Mouse (Mus musculus) spleen, postnatal 36 days (tissue): ENCODE results near the gene Sp8.

Experiments used
- DNase-seq, 2 experiments: peaks; one replicate each; pipeline ENCODE4 v3.0.0; 2022; ENCODE audit warnings: low spot score in 2 of 2, mixed read lengths in 1 of 2

Sp8 gene

GRCm38 (mm10) chr12:118846221-118846620 is at the start of gene Sp8:
TSS of gene Sp8 (plus strand) at chr12:118846329.
- DNase-seq, result no peak

DNA sequence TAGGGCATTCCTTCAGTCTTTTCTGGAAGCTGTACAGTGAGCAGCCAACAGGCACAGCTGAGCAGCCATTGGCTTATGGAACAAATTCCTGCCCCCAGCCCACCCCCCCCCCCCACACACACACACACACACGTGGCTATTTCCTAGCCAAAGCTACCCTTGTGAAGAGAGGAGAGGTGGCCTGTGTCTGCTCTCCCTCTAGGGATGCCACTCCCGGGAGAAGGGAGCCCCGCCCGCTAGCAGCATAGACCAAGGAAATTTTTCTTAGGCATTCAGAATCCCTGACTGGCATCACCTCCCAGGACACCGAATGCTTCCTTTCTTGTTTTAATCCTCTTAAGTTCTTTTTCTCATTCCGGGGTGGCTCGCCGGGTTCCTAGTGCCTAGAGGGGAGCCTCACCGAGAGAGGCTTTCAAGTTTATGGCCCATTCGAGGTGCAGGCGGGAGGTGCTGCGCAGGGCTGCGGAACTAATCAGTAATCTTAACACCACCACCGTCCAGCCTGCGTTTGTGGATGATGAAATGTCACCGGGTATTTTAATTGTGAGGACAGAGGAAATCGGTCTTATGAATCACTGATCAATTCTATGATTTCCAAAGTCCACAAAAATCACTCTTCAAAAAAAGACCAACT is 34.7 kb upstream of the Sp8 start:
- no peak for DNase-seq

- no peak for DNase-seq
Measured at GRCm38 (mm10) chr12:118814561-118814960, 31.6 kb upstream of the Sp8 start.

DNA sequence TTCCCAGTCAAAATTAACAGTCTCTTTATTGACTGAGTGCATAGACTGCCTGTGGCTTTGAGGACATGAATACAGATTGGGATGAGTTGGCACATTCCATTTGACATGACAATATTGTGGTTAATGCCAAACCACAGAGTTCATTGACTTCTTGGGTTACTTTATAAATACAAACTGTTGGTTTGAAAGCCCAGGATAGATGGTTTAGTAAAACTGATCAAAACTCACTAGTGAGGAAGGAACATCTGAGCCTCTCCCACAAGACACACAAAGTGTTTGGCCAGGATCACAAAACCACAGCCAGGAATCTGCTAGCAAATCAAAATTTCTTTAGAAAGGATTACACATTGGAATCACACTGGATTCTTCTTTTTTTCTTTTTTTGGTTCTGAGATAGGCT is 30.0 kb upstream of the Sp8 start:
- no peak for DNase-seq

GRCm38 (mm10) chr12:118829881-118830280 is 16.2 kb upstream of the Sp8 start:
- DNase-seq, result no peak

DNA sequence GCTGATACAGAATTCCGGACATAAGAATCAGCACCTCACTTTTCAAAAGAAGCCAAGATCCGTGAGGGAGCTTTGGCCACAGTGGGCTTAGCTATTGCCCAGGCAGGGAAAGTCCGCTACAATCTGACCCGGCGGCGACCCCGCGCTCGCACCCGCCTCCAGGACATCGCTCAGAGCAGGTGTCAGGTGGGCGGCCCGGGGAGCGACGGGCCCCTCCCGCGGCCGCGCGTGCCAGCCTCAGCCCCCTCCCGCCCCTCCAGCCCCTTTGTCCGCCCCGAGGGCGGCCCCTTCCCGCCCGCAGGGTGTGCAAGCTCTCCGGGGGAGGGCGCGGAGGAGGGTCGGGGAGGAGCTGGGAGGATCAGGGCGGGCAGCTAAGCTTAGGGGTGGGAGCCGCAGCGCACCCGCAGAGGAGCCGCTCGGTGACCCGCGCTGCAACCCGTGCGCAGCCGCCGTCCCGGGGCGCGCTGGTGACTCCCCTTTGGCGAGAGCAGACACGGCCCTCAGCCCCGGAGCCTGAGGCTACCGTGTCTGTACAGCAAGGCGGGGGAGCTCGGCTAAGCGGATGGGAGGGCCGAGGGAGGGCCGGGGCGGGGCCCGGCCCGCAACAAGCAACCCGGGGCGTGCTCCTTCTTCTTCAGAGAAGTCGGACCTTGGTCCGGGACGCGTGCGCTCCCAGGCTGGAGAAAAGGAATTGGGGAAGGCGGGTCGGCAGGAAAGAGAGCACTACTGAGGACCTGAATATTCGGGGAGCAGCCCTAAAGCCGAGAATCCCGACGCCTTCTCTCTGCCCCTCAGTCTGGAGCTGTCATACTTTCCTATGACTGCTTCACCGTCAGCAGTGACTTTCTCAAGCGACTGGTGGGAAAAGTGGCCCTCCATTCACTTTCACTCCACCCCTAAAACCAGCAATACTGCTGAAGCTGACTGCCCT is 9.5 kb upstream of the Sp8 start:
- DNase-seq, result no peak

GRCm38 (mm10) chr12:118837361-118837760 is 8.8 kb upstream of the Sp8 start:
- no peak for DNase-seq

- DNase-seq, result no peak
Measured at GRCm38 (mm10) chr12:118838260-118838659, 7.9 kb upstream of the Sp8 start.

GRCm38 (mm10) chr12:118839398-118839797 is 6.7 kb upstream of the Sp8 start:
- DNase-seq, result no peak

GRCm38 (mm10) chr12:118840301-118840700 is 5.8 kb upstream of the Sp8 start:
- DNase-seq, result no peak

GRCm38 (mm10) chr12:118840861-118841260 is 5.3 kb upstream of the Sp8 start:
- DNase-seq, result no peak

DNA sequence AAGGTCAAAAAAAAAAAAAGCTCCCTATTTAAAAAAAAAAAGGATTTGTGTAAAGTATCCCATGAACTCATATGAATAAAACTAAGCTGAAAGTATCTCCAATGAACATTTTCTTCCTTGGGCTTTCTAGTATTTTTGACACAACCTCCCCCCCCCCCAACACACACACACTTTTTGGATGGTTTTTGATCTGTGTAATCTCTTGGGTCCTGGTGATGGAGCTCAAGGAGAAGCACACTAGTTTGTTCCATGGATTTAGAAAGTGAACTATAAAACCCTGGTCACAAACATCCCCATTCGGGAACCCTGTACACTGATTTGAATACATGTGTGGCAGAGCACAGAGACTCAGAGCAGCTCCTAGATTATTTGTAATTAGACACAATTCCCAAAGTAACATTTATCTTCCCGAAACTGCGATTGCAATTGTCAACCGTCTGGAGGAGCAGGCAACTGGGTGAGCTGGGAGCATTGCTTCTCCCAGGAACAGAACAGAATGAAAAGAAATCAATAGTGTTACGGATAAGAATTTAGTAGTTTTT is 4.7 kb upstream of the Sp8 start:
- no peak for DNase-seq

GRCm38 (mm10) chr12:118841971-118842550 is 4.1 kb upstream of the Sp8 start:
- DNase-seq, result no peak

- DNase-seq, result no peak
Measured at GRCm38 (mm10) chr12:118842671-118843411, 3.3 kb upstream of the Sp8 start.

- DNase-seq, result no peak
Measured at GRCm38 (mm10) chr12:118844111-118844510, 2.0 kb upstream of the Sp8 start.

GRCm38 (mm10) chr12:118844841-118845240 is 1.3 kb upstream of the Sp8 start:
- no peak for DNase-seq

DNA sequence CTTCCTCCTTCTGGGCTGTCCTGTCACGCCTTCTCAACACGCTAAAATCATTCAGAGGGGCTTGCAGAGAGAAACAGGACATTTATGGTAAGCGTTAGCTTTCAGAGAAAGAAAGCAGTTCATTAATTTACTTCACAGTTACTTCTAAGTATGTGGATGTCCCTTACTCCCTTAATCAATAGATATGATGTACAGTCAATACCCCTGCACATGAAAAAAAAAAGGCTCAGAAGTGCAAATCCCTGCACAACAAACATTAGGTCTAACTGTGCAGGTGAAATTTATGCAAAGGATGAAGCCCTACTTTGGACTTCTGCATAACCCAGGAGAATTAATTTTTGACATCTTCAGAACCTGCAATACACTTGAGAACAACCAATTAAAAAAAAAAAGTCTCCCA is 778 bp upstream of the Sp8 start:
- no peak for DNase-seq

GRCm38 (mm10) chr12:118846649-118847321 is 656 bp downstream of the Sp8 start:
- DNase-seq, result no peak

GRCm38 (mm10) chr12:118847381-118847780 is 1.3 kb downstream of the Sp8 start:
- DNase-seq, result no peak

DNA sequence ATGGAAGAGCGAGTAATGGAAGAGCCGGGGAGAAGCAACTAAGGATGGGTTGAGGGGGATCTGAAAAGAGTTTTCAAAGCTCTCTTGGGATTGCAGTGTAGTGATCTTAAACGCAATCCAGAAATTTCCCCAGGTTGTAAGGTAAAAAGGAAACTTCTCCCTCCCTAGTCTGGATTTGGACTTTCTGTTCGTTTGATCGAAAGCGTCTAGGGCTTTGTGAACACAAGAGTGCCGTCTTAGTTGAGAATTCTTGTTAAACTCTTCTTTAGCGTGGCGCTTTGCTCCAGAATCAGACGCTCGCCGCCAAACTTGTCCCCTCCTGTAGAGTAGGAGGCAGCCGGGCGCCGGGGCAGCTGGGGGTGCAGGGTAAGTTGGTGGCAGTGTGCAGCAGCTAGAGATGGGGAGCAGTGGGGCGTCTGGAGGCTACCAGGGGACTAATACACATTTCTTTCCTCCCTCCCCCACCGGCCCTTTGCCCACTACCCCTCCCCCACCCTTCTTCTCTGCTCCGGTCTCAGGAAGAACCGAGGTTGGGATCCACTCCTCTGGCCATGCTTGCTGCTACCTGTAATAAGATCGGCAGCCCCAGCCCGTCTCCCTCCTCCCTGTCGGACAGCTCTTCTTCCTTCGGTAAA is 1.8 kb downstream of the Sp8 start:
- DNase-seq, result no peak
